Mouse (Mus musculus): ENCODE measurements at regions not wholly inside any gene's neighbourhood (a gene's known extent, or its start where the extent isn't known, plus 50 kb on each side); places are given as distances from the start of the nearest gene placed in this dataset.
A peak's percentile ranks its signal among the peaks of the same experiment; 100 is the strongest.

DNA sequence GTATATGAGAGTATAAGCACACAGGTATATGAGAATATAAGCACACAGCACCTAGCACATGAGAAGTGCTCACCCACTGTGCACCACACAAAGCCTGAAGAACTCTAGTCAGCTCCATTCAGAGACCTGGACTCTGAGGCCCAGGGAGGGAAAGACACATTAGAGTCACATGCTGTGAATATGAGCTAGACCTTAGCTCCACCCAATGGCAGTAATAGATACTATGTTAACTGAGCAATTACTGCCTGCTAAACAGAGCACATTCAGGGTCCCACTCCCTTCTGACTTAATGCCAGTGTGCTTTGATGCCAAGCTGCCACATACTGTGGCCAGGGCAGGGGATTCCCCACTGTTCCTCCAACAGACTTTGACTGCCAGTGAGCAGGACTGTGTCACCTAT, 89.2 kb downstream of the Gm26897 start:
- ATAC-seq (replicated peaks in 1 of 2; ENCODE audit: insufficient read depth in 1 of 2, low FRiP score in 2 of 2, low TSS enrichment in 1 of 2, low read depth in 1 of 2, poor library complexity in 2 of 2, severe bottlenecking in 2 of 2) = no peak

DNA sequence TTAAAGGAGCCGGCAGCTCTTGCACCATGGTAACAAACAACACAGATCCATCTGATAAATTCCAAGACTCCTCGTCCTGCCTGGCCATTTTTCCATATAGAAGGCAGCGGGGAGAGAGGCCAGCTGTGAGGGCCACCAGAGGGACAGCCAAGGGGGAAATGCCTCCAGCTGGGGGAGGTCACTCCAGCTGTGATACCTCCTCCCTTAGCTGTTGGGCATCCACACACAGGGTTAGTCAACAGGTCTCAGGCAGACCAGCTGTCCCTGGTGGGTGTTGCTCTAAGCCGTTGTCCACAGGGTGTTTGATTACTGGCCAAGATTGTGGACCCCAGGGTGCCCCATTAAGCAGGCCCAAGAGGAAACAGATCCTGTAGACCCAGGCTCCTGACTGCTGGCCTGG, 89.7 kb downstream of the Gm26897 start:
- ATAC-seq (replicated peaks in 1 of 2; ENCODE audit: insufficient read depth in 1 of 2, low FRiP score in 2 of 2, low TSS enrichment in 1 of 2, low read depth in 1 of 2, poor library complexity in 2 of 2, severe bottlenecking in 2 of 2) = no peak

DNA sequence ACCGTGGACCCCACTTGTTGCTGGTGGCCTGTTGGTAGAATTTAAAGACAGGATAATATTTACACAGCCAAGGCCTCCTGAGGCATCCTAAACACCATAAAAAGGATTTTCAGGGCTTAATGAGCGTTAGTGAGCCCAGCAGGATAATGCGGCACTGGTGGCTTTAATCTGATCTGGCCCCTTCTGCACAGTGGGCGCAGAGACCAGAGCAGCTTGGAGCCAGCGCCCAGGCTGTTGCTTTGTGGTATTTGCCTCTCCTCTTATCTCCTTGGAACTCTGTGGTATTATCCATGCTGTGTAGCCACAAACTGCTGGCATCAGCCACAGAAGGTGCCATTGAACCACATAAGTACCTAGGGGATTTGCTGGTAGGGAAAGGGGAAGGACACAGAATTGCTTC, 90.1 kb downstream of the Gm26897 start:
- no peak for ATAC-seq (replicated peaks in 1 of 2; ENCODE audit: insufficient read depth in 1 of 2, low FRiP score in 2 of 2, low TSS enrichment in 1 of 2, low read depth in 1 of 2, poor library complexity in 2 of 2, severe bottlenecking in 2 of 2)

DNA sequence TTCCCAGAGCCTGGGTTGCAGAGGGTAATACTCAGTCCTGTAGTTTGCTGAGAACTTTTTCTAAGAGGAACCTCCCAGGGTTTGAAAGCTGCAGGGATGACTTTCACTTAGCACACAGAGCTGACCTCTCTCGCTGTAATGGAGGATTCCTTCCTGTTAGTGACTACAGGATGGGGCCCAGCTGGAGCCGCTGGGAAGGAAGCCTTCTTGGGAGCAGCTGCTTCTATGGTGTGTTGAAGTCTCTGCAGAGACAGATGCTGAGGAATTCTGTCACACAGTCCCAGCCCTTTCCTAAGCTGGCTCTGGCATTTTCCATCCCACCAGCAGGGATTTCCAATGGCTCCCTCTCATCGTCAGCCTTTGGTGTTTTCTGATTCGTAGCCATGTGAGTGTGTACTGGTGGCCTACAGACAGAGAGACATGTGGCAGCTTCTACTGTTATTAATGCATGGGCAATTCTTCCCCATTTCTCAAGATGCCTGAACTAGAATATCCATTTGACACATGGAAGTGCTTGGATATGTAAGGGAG, 90.9 kb downstream of the Gm26897 start:
- ATAC-seq (replicated peaks in 1 of 2; ENCODE audit: insufficient read depth in 1 of 2, low FRiP score in 2 of 2, low TSS enrichment in 1 of 2, low read depth in 1 of 2, poor library complexity in 2 of 2, severe bottlenecking in 2 of 2) = no peak

DNA sequence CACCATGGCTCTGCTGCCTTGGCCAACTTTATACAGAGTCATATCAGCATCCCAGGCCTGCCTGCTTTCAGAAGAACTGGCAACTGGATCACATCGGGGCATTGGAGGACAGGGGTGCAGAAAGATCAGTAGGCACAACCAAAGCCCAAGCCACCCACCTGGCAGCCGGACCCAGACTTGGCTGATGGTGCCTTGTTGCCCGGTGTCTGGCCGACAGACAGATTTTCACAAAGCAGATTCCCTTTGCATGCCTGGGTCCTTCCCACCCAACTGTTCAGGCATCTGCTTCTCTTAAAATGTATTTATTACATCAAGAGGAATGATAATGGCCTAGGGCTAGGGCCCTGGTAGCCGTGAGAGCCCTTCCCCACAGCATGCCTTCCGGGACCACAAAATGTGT, 96.2 kb downstream of the Gm26897 start:
- ATAC-seq (replicated peaks in 1 of 2; ENCODE audit: insufficient read depth in 1 of 2, low FRiP score in 2 of 2, low TSS enrichment in 1 of 2, low read depth in 1 of 2, poor library complexity in 2 of 2, severe bottlenecking in 2 of 2) = no peak

DNA sequence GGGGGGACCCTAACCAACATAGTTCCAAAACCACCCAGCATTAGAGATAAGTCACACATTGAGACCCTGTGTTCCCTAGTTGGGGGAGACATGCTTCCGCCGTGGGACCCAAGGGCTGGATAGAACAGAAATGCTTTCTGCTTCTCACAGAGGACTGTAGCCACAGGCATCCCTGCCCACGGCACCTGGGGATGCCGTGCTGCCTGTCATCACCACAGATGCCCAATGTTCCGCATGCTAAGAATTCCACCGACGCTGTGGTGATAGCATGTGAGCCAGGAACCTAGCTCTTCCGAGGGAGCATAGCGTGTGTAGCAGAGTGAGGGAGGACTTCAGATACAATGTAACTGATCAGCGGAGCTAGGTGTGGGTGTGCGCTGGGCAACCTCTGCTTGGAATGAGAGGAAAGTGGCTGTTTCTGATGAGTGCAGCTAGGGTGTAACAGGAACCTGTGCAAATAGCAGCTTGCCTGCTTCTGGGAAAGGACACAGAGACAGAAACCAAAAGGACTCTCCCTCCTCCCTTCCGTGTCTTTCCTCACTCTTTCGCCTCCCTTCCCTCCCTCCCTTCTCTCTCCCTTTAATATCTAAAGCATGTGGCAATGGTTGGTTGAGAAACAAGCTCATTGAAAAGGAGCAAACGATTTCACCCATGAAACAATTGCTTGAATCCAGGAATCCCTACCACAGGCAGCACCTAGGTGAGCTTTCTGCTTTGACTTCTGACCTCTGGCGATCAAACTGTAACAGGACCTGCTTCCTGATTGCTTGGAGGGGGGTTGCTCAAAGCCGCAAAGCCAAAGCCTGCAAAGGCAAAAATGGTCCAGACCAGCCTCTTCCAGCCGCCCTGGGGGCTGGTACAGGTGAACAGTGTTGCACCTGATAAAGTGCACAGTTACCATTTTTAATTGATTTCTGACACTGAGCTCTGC, 102.3 kb downstream of the Gm26897 start:
- no peak for ATAC-seq (replicated peaks in 1 of 2; ENCODE audit: insufficient read depth in 1 of 2, low FRiP score in 2 of 2, low TSS enrichment in 1 of 2, low read depth in 1 of 2, poor library complexity in 2 of 2, severe bottlenecking in 2 of 2)

DNA sequence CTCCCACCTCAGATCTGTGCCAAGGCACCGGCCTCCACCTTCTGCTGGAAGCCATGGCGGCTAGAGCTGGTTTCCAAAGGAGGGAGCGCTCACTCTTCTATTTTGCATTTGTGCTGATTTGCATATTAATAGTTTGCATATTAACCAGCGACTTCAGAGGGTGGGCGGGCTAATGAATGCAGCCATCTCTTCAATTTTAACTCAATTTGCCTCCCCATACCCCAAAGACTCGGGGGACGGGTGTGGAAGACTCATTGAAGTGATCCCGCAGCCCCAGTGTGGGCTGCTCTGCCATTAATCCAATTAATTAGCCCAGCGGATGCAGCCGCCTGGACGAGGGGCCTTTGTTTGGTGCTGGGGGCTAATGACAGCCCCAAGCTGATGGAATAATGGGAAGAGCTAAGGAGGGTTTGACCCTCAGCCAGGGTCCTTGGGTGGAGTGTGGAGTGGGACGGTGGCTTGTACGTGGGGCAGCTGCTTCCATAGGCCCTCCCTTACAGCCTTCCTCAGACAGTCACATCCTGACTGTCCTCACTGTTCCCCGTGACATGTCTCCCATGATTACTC, 103.0 kb downstream of the Gm26897 start:
- no peak for ATAC-seq (replicated peaks in 1 of 2; ENCODE audit: insufficient read depth in 1 of 2, low FRiP score in 2 of 2, low TSS enrichment in 1 of 2, low read depth in 1 of 2, poor library complexity in 2 of 2, severe bottlenecking in 2 of 2)

DNA sequence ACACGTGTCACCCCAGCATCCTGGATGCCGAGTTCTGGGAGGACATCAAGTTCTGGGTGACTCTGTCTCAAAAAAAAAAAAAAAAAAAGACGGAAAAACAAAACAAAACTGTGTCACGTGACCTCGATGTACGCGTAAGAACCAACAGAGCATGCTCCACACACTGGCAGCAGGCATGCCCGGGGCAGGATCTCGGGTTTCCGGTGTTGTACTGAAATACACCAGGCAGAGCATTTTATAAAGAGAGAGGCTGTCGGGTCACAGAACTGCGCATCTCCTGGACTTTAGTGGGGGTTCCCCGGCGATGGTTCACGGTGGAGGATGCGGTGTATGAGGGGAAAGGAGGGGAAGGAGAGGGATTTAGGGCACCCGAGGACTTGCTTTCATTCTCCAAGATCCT, 108.7 kb downstream of the Gm26897 start:
- peak in 1 of 2 experiments; percentile 64; a peak in 2 of 4 replicates for ATAC-seq (replicated peaks in 1 of 2; ENCODE audit: insufficient read depth in 1 of 2, low FRiP score in 2 of 2, low TSS enrichment in 1 of 2, low read depth in 1 of 2, poor library complexity in 2 of 2, severe bottlenecking in 2 of 2)

DNA sequence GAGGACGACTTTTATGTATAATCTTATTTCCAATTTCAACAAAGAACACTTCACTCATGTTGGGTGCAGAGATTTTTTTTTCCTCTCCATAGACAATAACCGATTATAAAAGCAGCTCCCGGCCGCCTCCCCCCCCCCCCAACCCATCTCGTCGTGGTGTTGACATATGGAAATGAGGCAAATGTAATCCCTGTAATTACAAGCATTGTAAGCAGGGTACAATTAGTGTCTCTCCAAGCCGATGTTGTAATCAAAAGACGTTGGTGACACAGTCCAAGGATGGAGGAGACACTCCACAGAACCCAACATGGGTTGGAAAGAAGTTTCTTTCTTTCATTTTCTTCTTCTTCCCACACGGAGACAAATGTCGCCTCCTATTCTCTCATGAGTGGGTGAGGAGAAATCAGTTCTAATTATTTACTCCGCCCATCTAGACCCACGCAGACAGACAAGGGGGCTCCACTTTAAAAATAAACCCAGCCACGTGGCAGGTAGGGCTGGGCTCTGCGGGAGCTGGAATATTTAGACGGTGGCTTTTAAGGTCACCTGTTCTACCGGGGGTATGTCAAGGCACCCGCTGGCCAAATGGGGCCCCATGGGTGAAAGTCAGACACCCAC, 110.0 kb downstream of the Gm26897 start:
- no peak for ATAC-seq (replicated peaks in 1 of 2; ENCODE audit: insufficient read depth in 1 of 2, low FRiP score in 2 of 2, low TSS enrichment in 1 of 2, low read depth in 1 of 2, poor library complexity in 2 of 2, severe bottlenecking in 2 of 2)

DNA sequence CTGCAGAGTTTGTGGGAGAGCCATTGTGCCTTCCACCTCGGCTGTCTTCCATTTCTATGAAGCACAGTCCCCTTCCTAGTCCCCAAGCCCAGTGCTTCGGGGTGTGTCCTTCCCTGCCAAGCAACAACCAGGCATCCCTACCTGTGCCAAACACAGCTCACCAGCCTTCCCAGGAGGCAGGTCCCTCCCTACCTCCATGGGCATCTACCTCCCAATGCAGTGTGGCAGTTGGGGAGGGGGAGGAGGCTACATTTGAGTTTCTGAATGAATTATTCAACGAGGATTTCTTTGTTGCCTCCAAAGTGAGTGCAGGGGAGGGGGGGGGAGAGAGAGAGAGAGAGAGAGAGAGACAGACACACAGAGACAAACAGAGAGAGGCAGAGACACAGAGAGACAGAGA, 110.8 kb downstream of the Gm26897 start:
- ATAC-seq (replicated peaks in 1 of 2; ENCODE audit: insufficient read depth in 1 of 2, low FRiP score in 2 of 2, low TSS enrichment in 1 of 2, low read depth in 1 of 2, poor library complexity in 2 of 2, severe bottlenecking in 2 of 2) = no peak

DNA sequence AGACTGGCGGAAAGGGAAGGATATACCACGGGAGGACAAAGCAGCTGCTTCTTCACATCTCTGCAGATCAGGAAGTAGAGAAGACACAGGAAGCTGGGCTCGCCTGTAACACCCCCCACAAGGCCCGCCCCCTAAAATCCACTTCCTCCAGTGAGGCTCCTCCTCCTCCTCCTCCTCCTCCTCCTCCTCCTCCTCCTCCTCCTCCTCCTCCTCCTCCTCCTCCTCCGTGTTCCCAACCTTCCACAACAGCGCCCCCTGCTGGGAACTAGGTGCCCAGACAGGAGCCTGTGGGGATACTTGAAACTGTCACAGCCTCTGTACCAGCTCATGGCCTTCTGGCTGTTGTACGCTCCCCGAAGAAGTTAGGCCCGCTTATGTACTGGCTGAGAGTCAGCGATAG, 115.2 kb downstream of the Gm26897 start:
- ATAC-seq (replicated peaks in 1 of 2; ENCODE audit: insufficient read depth in 1 of 2, low FRiP score in 2 of 2, low TSS enrichment in 1 of 2, low read depth in 1 of 2, poor library complexity in 2 of 2, severe bottlenecking in 2 of 2) = no peak

DNA sequence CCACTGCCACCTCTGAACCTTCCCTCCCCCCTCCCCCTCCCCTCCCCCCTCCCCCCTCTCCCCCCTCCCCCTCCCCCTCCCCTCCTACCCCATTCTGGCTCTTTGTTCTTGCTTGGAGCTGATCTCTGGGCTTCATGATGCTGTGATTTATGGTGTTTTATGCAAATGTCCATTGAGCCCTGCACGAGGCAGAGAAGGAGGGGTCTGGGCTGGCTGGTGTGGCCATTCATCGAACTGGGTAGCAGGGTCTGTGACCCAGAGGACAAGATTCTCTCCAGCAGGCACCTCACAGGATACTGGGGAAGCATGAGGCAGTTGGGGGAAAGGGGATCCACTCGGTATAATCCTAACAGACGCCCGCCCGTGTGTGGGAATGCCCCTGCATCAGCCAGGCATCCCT, 119.0 kb downstream of the Gm26897 start:
- no peak for ATAC-seq (replicated peaks in 1 of 2; ENCODE audit: insufficient read depth in 1 of 2, low FRiP score in 2 of 2, low TSS enrichment in 1 of 2, low read depth in 1 of 2, poor library complexity in 2 of 2, severe bottlenecking in 2 of 2)

DNA sequence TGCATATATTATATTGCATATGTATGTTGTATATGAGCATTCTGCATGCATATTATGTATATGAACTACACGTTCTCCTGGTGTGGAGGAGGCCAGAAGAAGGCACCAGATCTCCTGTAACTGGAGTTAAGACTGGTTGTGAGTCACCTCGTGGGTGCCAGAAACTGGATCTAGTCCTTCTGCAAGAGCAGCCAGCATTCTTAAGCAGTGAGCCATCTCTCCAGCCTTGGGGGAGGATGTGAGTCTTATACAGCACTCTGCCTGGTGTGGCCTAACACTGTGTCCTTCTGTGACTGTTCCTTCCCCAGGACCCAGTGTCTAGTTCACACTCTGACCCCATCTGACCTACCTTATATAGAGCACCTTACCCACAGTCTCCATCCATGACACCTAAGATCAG, 121.6 kb downstream of the Gm26897 start:
- ATAC-seq (replicated peaks in 1 of 2; ENCODE audit: insufficient read depth in 1 of 2, low FRiP score in 2 of 2, low TSS enrichment in 1 of 2, low read depth in 1 of 2, poor library complexity in 2 of 2, severe bottlenecking in 2 of 2) = no peak

DNA sequence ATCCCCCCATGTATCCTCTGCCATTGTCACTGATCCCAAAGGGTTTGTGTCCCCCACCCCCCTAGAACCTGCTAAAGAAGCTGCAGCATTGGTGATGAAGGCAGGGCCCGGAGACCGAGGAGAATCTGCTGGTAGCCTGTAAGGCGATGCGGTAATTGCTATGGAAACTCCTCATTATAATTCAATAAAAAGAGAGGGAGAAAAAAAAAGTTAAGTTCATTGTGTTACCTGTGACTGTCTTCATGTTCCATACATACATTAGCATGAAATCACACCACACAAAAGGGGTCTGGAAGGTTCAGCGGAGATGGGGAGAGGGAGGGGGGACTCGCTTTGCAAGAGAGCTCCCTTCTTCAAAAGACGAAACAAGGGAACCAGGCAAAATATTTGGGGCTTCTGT, 123.5 kb downstream of the Gm26897 start:
- ATAC-seq (replicated peaks in 1 of 2; ENCODE audit: insufficient read depth in 1 of 2, low FRiP score in 2 of 2, low TSS enrichment in 1 of 2, low read depth in 1 of 2, poor library complexity in 2 of 2, severe bottlenecking in 2 of 2) = no peak

DNA sequence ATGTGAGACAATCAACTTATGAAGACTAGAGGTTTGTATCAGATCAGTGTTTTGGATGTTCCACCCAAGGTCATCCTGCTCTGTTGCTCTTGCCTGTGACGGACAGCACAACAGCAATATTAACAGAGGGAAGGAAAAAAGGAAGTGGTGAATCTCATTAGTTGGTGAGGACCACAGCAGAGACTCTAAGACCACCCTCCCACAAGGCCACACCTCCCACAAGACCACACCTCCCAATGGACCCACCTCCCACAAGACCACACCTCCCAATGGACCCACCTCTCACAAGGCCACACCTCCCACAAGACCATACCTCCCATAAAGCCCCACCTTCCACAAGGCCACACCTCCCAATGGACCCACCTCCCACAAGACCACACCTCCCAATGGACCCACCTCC, 126.7 kb downstream of the Gm26897 start:
- no peak for ATAC-seq (replicated peaks in 1 of 2; ENCODE audit: insufficient read depth in 1 of 2, low FRiP score in 2 of 2, low TSS enrichment in 1 of 2, low read depth in 1 of 2, poor library complexity in 2 of 2, severe bottlenecking in 2 of 2)

DNA sequence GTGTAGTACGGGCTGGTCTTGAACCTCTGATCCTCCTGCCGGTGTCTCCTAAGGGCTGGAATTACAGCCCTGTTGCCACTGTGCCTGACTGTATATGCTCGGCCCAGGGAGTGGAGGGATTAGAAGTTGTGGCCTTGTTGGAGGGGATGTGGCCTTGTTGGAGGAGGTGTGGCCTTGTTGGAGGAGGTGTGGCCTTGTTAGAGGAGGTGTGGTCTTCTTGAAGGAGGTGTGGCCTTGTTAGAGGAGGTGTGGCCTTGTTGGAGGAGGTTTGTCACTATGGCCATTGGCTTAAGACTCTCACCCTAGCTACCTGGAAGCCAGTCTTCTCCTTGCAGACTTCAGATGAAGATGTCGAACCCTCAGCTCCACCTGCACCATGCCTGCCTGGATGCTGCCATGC, 128.6 kb downstream of the Gm26897 start:
- no peak for ATAC-seq (replicated peaks in 1 of 2; ENCODE audit: insufficient read depth in 1 of 2, low FRiP score in 2 of 2, low TSS enrichment in 1 of 2, low read depth in 1 of 2, poor library complexity in 2 of 2, severe bottlenecking in 2 of 2)

DNA sequence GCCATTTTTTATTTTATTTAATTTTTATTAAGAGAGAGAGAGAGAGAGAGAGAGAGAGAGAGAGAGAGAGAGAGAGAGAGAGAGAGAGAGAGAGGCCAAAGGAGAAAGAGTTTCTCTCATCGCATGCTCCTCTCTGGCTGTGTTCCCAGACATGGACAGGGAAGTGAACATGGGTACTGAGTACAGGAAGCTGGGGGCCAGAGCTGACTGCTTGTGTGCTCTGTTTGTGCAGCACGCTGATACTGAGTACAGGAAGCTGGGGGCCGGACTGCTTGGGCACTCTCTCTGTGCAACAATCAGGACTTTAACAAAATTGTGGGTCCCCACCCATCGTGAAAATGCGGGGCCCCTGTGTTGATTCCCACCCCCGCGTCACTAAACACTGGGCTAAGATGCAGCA, 130.2 kb downstream of the Gm26897 start:
- ATAC-seq (replicated peaks in 1 of 2; ENCODE audit: insufficient read depth in 1 of 2, low FRiP score in 2 of 2, low TSS enrichment in 1 of 2, low read depth in 1 of 2, poor library complexity in 2 of 2, severe bottlenecking in 2 of 2) = peak; percentile 57 to 73

DNA sequence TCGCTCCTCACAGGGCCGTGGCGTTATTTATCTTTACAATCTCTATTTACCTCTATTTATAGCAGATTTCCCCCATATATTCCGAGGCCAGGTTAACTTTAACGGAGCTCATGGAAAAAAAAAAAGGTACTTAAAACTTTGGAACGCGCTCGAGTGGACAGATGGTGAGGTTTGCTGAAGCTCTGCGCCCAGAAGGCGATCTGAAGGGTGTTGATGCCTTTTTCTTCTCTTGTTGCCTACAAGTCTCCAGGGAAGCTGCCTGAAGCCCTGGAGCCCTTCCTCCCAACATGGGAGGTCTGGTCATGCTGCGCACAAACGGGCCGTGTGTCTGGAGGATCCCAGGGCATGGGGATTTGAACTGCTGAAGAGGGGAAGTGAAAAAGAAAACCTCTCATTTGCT, 130.9 kb downstream of the Gm26897 start:
- no peak for ATAC-seq (replicated peaks in 1 of 2; ENCODE audit: insufficient read depth in 1 of 2, low FRiP score in 2 of 2, low TSS enrichment in 1 of 2, low read depth in 1 of 2, poor library complexity in 2 of 2, severe bottlenecking in 2 of 2)

All from hematopoietic stem cell, adult 5-6 weeks (primary cell).